Mouse (Mus musculus): ENCODE measurements around the gene Rasgef1b. TPM values are rescaled to one million over a fixed set of nuclear protein-coding genes. Genes with fewer than 3 reads are reported as not detected.
A peak's percentile ranks its signal among the peaks of the same experiment; 100 is the strongest.

Gene Rasgef1b
- polyA plus RNA-seq, 1 experiment = 4.5 TPM

DNA sequence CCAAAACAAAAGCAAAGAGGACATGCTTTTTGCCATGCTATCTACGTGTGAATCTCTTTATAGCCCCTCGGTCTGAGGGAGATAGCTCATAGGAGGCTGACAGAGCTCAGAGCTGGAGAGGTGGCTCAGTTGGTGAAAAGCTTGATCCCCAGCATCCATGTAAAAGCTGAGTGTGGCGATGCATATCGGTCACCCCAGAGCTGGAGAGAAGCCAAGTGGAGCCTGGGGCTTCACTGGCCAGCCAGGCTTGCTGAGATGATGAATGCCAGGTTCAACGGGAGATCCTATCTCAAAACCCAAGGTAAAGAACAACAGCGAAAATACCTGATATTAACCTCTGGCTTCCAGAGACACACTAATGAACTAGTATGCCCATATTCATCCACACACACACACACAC, 142.6 kb downstream of the Rasgef1b start:
- H3K36me3 ChIP-seq (ENCODE audit: control insufficient read depth, insufficient read depth, low read length) = no peaks in the 10 kb centered on the region
- WGBS = 94% methylated on average over 6 of the region's 6 CpGs
- H3K27me3 ChIP-seq (ENCODE audit: control insufficient read depth, insufficient read depth, low read length) = no peaks in the 10 kb centered on the region
- H3K4me3 ChIP-seq (ENCODE audit: control insufficient read depth, insufficient read depth, low read length) = no peak overlapping the region
- TF ChIP-seq POLR2A (IDR thresholded peaks at IDR 0.05; ENCODE audit: control insufficient read depth, extremely low read depth, insufficient read depth, low read length, poor library complexity) (no peak), CTCF (IDR thresholded peaks at IDR 0.05; ENCODE audit: borderline replicate concordance, control insufficient read depth, extremely low read depth, insufficient read depth, low read length, poor library complexity) (no peak)
- H3K27ac ChIP-seq (ENCODE audit: control insufficient read depth, insufficient read depth, low read length) = no peak overlapping the region
- no peaks in the 10 kb centered on the region for H3K4me1 ChIP-seq (replicated peaks; ENCODE audit: control insufficient read depth, insufficient read depth, low read length)
- DNase-seq = no peak

DNA sequence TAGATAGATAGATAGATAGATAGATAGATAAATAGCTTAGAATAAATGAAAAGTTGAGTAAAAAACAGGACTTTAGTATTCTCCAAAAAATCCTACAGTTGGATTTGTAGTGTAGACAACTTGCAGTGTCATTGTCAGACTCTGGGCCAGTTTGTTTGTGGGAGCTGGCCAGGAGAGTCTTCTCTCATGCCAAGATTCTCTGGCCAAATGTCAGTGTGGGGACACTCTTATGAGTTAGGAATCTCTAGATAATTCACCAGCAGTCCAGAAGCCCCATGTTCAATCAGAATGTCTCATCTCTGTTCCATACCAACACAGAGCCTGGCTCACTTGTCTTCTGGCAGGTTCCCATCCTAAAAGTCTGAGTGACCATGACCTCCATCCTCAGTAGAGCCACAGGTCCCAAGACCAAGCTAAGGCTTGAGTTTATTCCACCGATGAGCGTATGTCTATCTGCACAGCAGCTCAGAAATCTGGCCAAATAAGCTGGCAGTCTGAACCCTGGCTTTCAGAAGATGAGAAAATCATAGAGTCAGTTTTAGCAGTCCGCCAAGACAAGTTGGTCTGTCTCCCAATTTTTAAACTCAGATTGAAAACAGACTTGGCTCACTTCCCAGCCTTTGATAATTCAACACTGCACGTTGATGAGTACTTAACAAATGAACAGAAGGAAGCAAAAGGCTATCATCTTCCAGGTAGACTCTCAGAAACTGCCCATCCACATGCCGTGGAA, 143.5 kb downstream of the Rasgef1b start:
- no peaks in the 10 kb centered on the region for H3K27me3 ChIP-seq (ENCODE audit: control insufficient read depth, insufficient read depth, low read length)
- 83% methylated on average over 5 of the region's 5 CpGs for WGBS
- no peaks in the 10 kb centered on the region for H3K36me3 ChIP-seq (ENCODE audit: control insufficient read depth, insufficient read depth, low read length)
- no peak for DNase-seq
- H3K27ac ChIP-seq (ENCODE audit: control insufficient read depth, insufficient read depth, low read length) = no peak overlapping the region
- no peak overlapping the region for H3K4me3 ChIP-seq (ENCODE audit: control insufficient read depth, insufficient read depth, low read length)
- no peak for TF ChIP-seq POLR2A (IDR thresholded peaks at IDR 0.05; ENCODE audit: control insufficient read depth, extremely low read depth, insufficient read depth, low read length, poor library complexity)
- no peak for TF ChIP-seq CTCF (IDR thresholded peaks at IDR 0.05; ENCODE audit: borderline replicate concordance, control insufficient read depth, extremely low read depth, insufficient read depth, low read length, poor library complexity)
- no peaks in the 10 kb centered on the region for H3K4me1 ChIP-seq (replicated peaks; ENCODE audit: control insufficient read depth, insufficient read depth, low read length)

DNA sequence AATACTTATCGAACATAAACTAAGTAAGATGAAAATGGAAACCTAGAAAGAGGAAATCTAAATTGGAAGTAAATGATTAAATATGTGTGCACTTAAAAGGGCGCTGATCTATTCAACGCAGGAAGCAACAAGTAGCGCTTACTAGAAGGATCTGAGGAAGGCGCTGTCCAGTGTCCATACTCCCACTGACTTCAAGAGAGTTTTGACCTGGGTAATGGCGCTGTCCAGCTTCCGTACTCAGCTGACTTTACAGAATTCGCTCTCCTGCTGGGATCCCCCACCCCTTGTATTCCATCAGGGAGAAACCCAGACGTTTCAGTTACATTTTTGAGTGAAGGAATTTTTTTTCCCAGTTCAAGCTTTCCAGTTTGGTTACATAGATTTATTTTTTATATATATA, 144.6 kb downstream of the Rasgef1b start:
- Histone ChIP-seq H3K4me1 (replicated peaks; ENCODE audit: control insufficient read depth, insufficient read depth, low read length) (no peaks in the 10 kb centered on the region), H3K27me3 (ENCODE audit: control insufficient read depth, insufficient read depth, low read length) (no peaks in the 10 kb centered on the region), H3K27ac (ENCODE audit: control insufficient read depth, insufficient read depth, low read length) (no peak overlapping the region), H3K4me3 (ENCODE audit: control insufficient read depth, insufficient read depth, low read length) (no peak overlapping the region), H3K36me3 (ENCODE audit: control insufficient read depth, insufficient read depth, low read length) (no peaks in the 10 kb centered on the region)
- TF ChIP-seq CTCF (IDR thresholded peaks at IDR 0.05; ENCODE audit: borderline replicate concordance, control insufficient read depth, extremely low read depth, insufficient read depth, low read length, poor library complexity) (no peak), POLR2A (IDR thresholded peaks at IDR 0.05; ENCODE audit: control insufficient read depth, extremely low read depth, insufficient read depth, low read length, poor library complexity) (no peak)
- 85% methylated on average over 9 of the region's 9 CpGs for WGBS
- DNase-seq = no peak

DNA sequence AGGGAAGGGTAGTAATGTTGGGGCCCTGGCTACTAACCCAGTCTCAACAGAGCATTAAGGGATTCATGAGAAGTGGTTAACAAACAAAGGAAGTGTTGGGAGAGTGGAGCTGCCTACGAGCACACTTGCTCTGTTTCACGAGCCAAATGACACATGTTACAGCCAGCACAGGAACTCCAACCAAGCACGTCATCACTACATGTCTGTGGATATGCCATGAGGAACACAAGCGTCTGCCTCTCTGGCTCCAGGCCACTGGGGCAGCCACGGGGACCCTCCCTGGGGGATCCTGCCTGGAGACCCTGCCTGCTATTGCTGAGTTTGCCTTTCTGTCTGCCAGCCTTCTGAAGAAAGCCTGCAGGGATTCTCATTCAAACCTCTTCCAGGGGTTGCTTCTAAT, 146.8 kb downstream of the Rasgef1b start:
- Histone ChIP-seq H3K27me3 (ENCODE audit: control insufficient read depth, insufficient read depth, low read length) (no peaks in the 10 kb centered on the region), H3K27ac (ENCODE audit: control insufficient read depth, insufficient read depth, low read length) (no peak overlapping the region), H3K36me3 (ENCODE audit: control insufficient read depth, insufficient read depth, low read length) (no peaks in the 10 kb centered on the region), H3K4me1 (replicated peaks; ENCODE audit: control insufficient read depth, insufficient read depth, low read length) (no peaks in the 10 kb centered on the region), H3K4me3 (ENCODE audit: control insufficient read depth, insufficient read depth, low read length) (no peak overlapping the region)
- WGBS = 43% methylated on average over 5 of the region's 5 CpGs
- no peak for DNase-seq
- TF ChIP-seq POLR2A (IDR thresholded peaks at IDR 0.05; ENCODE audit: control insufficient read depth, extremely low read depth, insufficient read depth, low read length, poor library complexity) = no peak
- TF ChIP-seq CTCF (IDR thresholded peaks at IDR 0.05; ENCODE audit: borderline replicate concordance, control insufficient read depth, extremely low read depth, insufficient read depth, low read length, poor library complexity) = no peak

DNA sequence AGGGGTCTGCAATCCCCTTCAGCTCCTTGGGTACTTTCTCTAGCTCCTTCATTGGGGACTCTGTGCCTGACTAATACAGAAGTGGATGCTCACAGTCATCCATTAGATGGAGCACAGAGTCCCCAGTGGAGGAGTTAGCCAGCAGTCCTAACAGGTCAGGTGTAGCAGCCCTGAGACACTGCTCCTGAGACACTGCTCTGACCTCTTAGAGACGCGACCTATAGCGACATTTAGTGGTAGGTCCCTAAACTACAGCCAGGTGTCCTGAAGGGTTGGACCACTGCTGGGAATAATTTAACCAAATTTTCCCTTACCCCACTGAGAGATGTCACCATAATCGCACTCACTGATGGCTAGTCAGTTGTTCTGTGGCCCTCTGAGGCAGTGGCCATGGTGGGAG, 150.2 kb downstream of the Rasgef1b start:
- Histone ChIP-seq H3K36me3 (ENCODE audit: control insufficient read depth, insufficient read depth, low read length) (no peaks in the 10 kb centered on the region), H3K27ac (ENCODE audit: control insufficient read depth, insufficient read depth, low read length) (no peak overlapping the region), H3K4me1 (replicated peaks; ENCODE audit: control insufficient read depth, insufficient read depth, low read length) (no peaks in the 10 kb centered on the region), H3K27me3 (ENCODE audit: control insufficient read depth, insufficient read depth, low read length) (no peaks in the 10 kb centered on the region), H3K4me3 (ENCODE audit: control insufficient read depth, insufficient read depth, low read length) (no peak overlapping the region)
- peak; percentile 26 for DNase-seq
- 7% methylated on average over 4 of the region's 4 CpGs for WGBS
- TF ChIP-seq POLR2A (IDR thresholded peaks at IDR 0.05; ENCODE audit: control insufficient read depth, extremely low read depth, insufficient read depth, low read length, poor library complexity) (no peak), CTCF (IDR thresholded peaks at IDR 0.05; ENCODE audit: borderline replicate concordance, control insufficient read depth, extremely low read depth, insufficient read depth, low read length, poor library complexity) (no peak)

DNA sequence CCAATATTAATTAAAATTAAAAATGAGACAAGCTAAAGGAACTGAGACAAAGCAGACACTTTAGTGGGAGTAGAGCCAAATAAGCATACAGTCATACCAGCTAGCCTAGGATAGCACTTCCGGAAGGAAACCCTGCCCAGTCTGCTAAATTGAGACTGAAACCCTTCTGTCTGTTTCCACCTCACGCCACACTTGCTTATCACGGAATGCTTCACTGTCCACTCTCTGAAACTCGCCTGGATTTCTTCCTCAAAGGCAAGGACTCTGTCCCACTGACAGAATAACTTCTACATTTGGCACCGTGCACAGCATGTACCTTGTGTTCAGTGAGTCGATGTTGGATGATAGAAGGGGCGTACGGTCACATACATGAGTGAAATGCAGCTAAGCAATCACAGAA, 153.0 kb downstream of the Rasgef1b start:
- Histone ChIP-seq H3K4me3 (ENCODE audit: control insufficient read depth, insufficient read depth, low read length) (no peak overlapping the region), H3K27me3 (ENCODE audit: control insufficient read depth, insufficient read depth, low read length) (no peaks in the 10 kb centered on the region), H3K36me3 (ENCODE audit: control insufficient read depth, insufficient read depth, low read length) (no peaks in the 10 kb centered on the region), H3K4me1 (replicated peaks; ENCODE audit: control insufficient read depth, insufficient read depth, low read length) (no peaks in the 10 kb centered on the region), H3K27ac (ENCODE audit: control insufficient read depth, insufficient read depth, low read length) (no peak overlapping the region)
- no peak for DNase-seq
- TF ChIP-seq CTCF (IDR thresholded peaks at IDR 0.05; ENCODE audit: borderline replicate concordance, control insufficient read depth, extremely low read depth, insufficient read depth, low read length, poor library complexity) (no peak), POLR2A (IDR thresholded peaks at IDR 0.05; ENCODE audit: control insufficient read depth, extremely low read depth, insufficient read depth, low read length, poor library complexity) (no peak)
- WGBS = 87% methylated on average over 8 of the region's 8 CpGs
